Mouse (Mus musculus): Measurements from ENCODE around the gene Kcnmb2.

The Kcnmb2 gene

GRCm38 (mm10) chr3:32149851-32150570 is 247.7 kb downstream of the Kcnmb2 start:
- no peak for DNase-seq

GRCm38 (mm10) chr3:32180519-32180918 is 278.2 kb downstream of the Kcnmb2 start:
- no peak for DNase-seq

GRCm38 (mm10) chr3:32185855-32186522 is 283.7 kb downstream of the Kcnmb2 start:
- DNase-seq = no peak

GRCm38 (mm10) chr3:32188521-32188920 is 286.2 kb downstream of the Kcnmb2 start:
- peak; percentile 63 for DNase-seq

GRCm38 (mm10) chr3:32188955-32189354 is 286.6 kb downstream of the Kcnmb2 start:
- no peak for DNase-seq

GRCm38 (mm10) chr3:32189956-32190355 is 287.6 kb downstream of the Kcnmb2 start:
- no peak for DNase-seq

- no peak for DNase-seq
Observed at GRCm38 (mm10) chr3:32194014-32194413, 291.7 kb downstream of the Kcnmb2 start.

GRCm38 (mm10) chr3:32226755-32227154 is 324.4 kb downstream of the Kcnmb2 start:
- no peak for DNase-seq

- DNase-seq = no peak
Observed at GRCm38 (mm10) chr3:32236766-32237165, 334.5 kb downstream of the Kcnmb2 start.

Data from cerebellum, adult 9-10 months (tissue).